Mouse (Mus musculus): ENCODE data around the gene Elovl2.

DNA sequence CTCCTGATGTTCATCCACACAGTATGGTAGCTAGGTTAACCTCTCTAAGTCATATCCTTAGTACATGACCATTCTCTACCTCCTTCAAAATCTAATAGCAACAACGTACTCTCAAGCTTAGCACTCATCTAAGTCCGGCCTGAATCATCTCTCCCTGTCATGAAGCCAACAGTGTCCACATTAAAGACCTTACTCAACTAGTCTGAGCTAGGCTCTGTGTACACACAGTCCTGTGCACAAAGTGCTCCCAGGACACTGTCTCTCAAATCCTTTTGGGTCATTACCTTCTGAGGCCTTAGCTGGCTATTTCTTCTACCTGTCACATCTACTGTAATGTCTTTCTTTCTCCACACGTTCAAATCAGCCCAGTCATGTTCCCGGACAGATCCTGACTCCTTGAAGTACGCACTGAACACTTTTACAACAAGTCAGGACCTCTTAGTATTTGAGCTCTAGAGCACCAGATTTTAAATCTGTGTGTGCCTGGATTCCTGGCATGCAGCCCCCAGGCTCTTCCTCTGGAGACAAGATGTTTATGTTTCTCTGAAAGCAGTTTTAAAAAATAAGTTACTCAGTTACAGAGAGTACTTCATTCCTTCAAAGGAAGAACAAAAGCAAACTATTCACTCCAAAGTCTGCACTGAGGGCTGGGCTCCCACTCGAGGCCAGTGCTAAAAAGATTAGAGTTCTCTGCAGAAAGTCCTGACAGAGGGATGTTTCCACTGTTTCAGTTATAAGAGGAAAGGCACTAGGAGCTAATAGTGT lies 7.5 kb downstream of the Elovl2 start:
- TF ChIP-seq CTCF (IDR thresholded peaks at IDR 0.05; ENCODE audit: borderline replicate concordance, control insufficient read depth, extremely low read depth, insufficient read depth, low read length, poor library complexity) = no peak
- no peak for TF ChIP-seq POLR2A (IDR thresholded peaks at IDR 0.05; ENCODE audit: control insufficient read depth, extremely low read depth, insufficient read depth, low read length, poor library complexity)

Data from thymus, adult 2 months (tissue).